In genomic region chr1:170875676-170876075, GRCm38 (mm10) we compare ENCODE assay signal across 29 mouse cellular contexts. TPM values are rescaled to one million over a fixed set of nuclear protein-coding genes. Genes with fewer than 3 reads are reported as not detected.
DNase-seq lines count a peak whose midpoint lies in the region; ATAC-seq and TF ChIP-seq lines count a peak whose summit lies in the region.
"Had no signal": no experiment of that assay in that cellular context is flagged by ENCODE, and none has a peak within 500 bp of the region (broad histone marks: within the 10 kb centered on the region; RNA-seq: fewer than 3 reads in every experiment).

No protein-coding gene starts in this region.

- peaks cover 1% of the 10 kb centered on the region; the same call in 1 of the 2 replicates for H3K79me2 ChIP-seq in MEL (ENCODE audit: control insufficient read depth, insufficient read depth, low read length, poor library complexity)

- no peak overlapping the region for H3K9ac ChIP-seq in intestine, embryonic 16.5 days (ENCODE audit: low read depth, low read length)
- no peak overlapping the region for H3K9ac ChIP-seq in intestine, embryonic 15.5 days
- H3K9ac ChIP-seq in ES-Bruce4 (ENCODE audit: low read depth, poor library complexity, severe bottlenecking) (no peak overlapping the region), MEL (ENCODE audit: control insufficient read depth, low read depth, low read length, poor library complexity, severe bottlenecking) (no peak overlapping the region)
- no peak overlapping the region for H3K9ac ChIP-seq in intestine, postnatal 0 days (ENCODE audit: low read depth, low read length)

- peak overlapping the region; percentile 3; the same call in 1 of the 2 replicates for H3K27ac ChIP-seq in intestine, embryonic 16.5 days (ENCODE audit: low read length)
- H3K27ac ChIP-seq in intestine, embryonic 15.5 days: no peak overlapping the region
- peak overlapping the region; percentile 38; the same call in 1 of the 2 replicates for H3K27ac ChIP-seq in ES-Bruce4 (ENCODE audit: insufficient read depth, low read length)
- H3K27ac ChIP-seq in MEL (ENCODE audit: control insufficient read depth, low read depth, low read length): peak overlapping the region; percentile 2; the same call in 1 of the 2 replicates
- 0 out of 2 replicates have a peak overlapping the region, but pooled peaks have one; percentile 15 for H3K27ac ChIP-seq in intestine, postnatal 0 days (ENCODE audit: low read depth, low read length)

- peaks cover 13% of the 10 kb centered on the region for H3K36me3 ChIP-seq in intestine, embryonic 16.5 days (ENCODE audit: control insufficient read depth, insufficient read depth, low read length)
- peaks cover 10% of the 10 kb centered on the region for H3K36me3 ChIP-seq in intestine, embryonic 15.5 days
- H3K36me3 ChIP-seq in ES-Bruce4 (ENCODE audit: control insufficient read depth, insufficient read depth, low read length, poor library complexity, severe bottlenecking) (peaks cover 47% of the 10 kb centered on the region), MEL (ENCODE audit: control insufficient read depth in 1 of 2, insufficient read depth in 2 of 2, low read length in 2 of 2) (peaks cover 14 to 15% of the 10 kb centered on the region in 2 experiments)
- H3K36me3 ChIP-seq in intestine, postnatal 0 days (ENCODE audit: control insufficient read depth, insufficient read depth): peaks cover 26% of the 10 kb centered on the region

- no peak overlapping the region for H3K4me2 ChIP-seq in intestine, embryonic 16.5 days (ENCODE audit: low read depth, low read length)
- H3K4me2 ChIP-seq in intestine, embryonic 15.5 days (replicated peaks): no peak overlapping the region
- no peak overlapping the region for H3K4me2 ChIP-seq in intestine, postnatal 0 days (replicated peaks; ENCODE audit: low read depth)

- no peak for TF ChIP-seq RAD21 in MEL (IDR thresholded peaks at IDR 0.05; ENCODE audit: low read depth, low read length)

- no peaks in the 10 kb centered on the region for H3K4me1 ChIP-seq in intestine, embryonic 16.5 days (ENCODE audit: control insufficient read depth, insufficient read depth, low read length)
- H3K4me1 ChIP-seq in intestine, embryonic 15.5 days (replicated peaks): no peaks in the 10 kb centered on the region
- H3K4me1 ChIP-seq in ES-Bruce4 (ENCODE audit: control insufficient read depth, insufficient read depth, low read length) (no peaks in the 10 kb centered on the region), MEL (ENCODE audit: control insufficient read depth in 1 of 2, insufficient read depth in 2 of 2, low read length in 2 of 2) (peaks cover 7 to 8% of the 10 kb centered on the region in 2 experiments)
- no peaks in the 10 kb centered on the region for H3K4me1 ChIP-seq in intestine, postnatal 0 days (replicated peaks; ENCODE audit: control insufficient read depth, insufficient read depth, low read length)

- H3K27me3 ChIP-seq in intestine, embryonic 16.5 days (replicated peaks; ENCODE audit: control insufficient read depth, insufficient read depth, low read length): no peaks in the 10 kb centered on the region
- no peaks in the 10 kb centered on the region for H3K27me3 ChIP-seq in intestine, embryonic 15.5 days (replicated peaks)
- H3K27me3 ChIP-seq in ES-Bruce4 (ENCODE audit: control insufficient read depth, insufficient read depth, low read length, poor library complexity, severe bottlenecking): no peaks in the 10 kb centered on the region
- no peaks in the 10 kb centered on the region for H3K27me3 ChIP-seq in MEL (ENCODE audit: control insufficient read depth in 1 of 2, insufficient read depth in 2 of 2, low read length in 2 of 2)
- no peaks in the 10 kb centered on the region for H3K27me3 ChIP-seq in intestine, postnatal 0 days (replicated peaks; ENCODE audit: control insufficient read depth, insufficient read depth, low read length)
- H3K27me3 ChIP-seq: CH12.LX, Patski had no signal

- peak; percentile 67 for ATAC-seq in intestine, embryonic 16.5 days
- no peak for ATAC-seq in intestine, embryonic 15.5 days
- ATAC-seq in intestine, postnatal 0 days: peak; percentile 67
- ATAC-seq: activated CD4-positive, CD25-positive, alpha-beta regulatory T cell, adult 4 months; CD4-positive, CD25-positive, alpha-beta regulatory T cell, adult 4 months; Patski had no signal

- no peak overlapping the region for H3K4me3 ChIP-seq in intestine, embryonic 16.5 days (ENCODE audit: low read length)
- H3K4me3 ChIP-seq in intestine, embryonic 15.5 days (replicated peaks): no peak overlapping the region
- no peak overlapping the region for H3K4me3 ChIP-seq in ES-Bruce4 (ENCODE audit: low read depth, low read length)
- H3K4me3 ChIP-seq in MEL (ENCODE audit: control insufficient read depth in 1 of 2, insufficient read depth in 1 of 2, low read depth in 2 of 2, low read length in 2 of 2): no peak overlapping the region
- no peak overlapping the region for H3K4me3 ChIP-seq in intestine, postnatal 0 days (ENCODE audit: low read depth, low read length)

- intact Hi-C loops in heart, postnatal 14 days (cut with DNase I): no loop called here

- TF ChIP-seq CTCF in ES-Bruce4 (IDR thresholded peaks at IDR 0.05; ENCODE audit: low read depth, low read length): no peak
- no peak for TF ChIP-seq CTCF in MEL (IDR thresholded peaks at IDR 0.05 in 2 of 3, conservative IDR thresholded peaks at IDR 0.05 in 1 of 3; ENCODE audit: control insufficient read depth in 1 of 3, insufficient read depth in 1 of 3, low read depth in 2 of 3, low read length in 3 of 3, poor library complexity in 1 of 3, severe bottlenecking in 1 of 3)
- 0 out of 2 replicates have a peak, but pooled peaks have one; percentile 16 for TF ChIP-seq CTCF in intestine, postnatal 0 days (IDR thresholded peaks at IDR 0.05; ENCODE audit: low read depth)

- TF ChIP-seq POLR2A in ES-Bruce4 (IDR thresholded peaks at IDR 0.05; ENCODE audit: insufficient read depth, low read length) (no peak), MEL (IDR thresholded peaks at IDR 0.05; ENCODE audit: control insufficient read depth in 1 of 2, insufficient read depth in 1 of 2, low read depth in 1 of 2, low read length in 2 of 2, poor library complexity in 1 of 2) (no peak)

- TF ChIP-seq EP300 in ES-Bruce4 (IDR thresholded peaks at IDR 0.05; ENCODE audit: insufficient read depth, low read depth, low read length): no peak
- TF ChIP-seq EP300 in MEL (IDR thresholded peaks at IDR 0.05; ENCODE audit: low read depth in 1 of 2, low read length in 2 of 2): peak; percentile 19 to 52; a peak in 2 of 4 replicates

- 60% methylated on average over 3 of the region's 3 CpGs for WGBS in intestine, embryonic 16.5 days
- WGBS in intestine, embryonic 15.5 days: 61% methylated on average over 3 of the region's 3 CpGs
- 44% methylated on average over 3 of the region's 3 CpGs for WGBS in intestine, postnatal 0 days

- H3K9me3 ChIP-seq in intestine, embryonic 16.5 days (ENCODE audit: control insufficient read depth, low read length): no peaks in the 10 kb centered on the region
- no peaks in the 10 kb centered on the region for H3K9me3 ChIP-seq in intestine, embryonic 15.5 days
- H3K9me3 ChIP-seq in ES-Bruce4 (replicated peaks; ENCODE audit: control insufficient read depth, insufficient read depth, low read length, poor library complexity, severe bottlenecking): no peaks in the 10 kb centered on the region
- no peaks in the 10 kb centered on the region for H3K9me3 ChIP-seq in MEL (replicated peaks; ENCODE audit: insufficient read depth, low read length)
- H3K9me3 ChIP-seq in intestine, postnatal 0 days (ENCODE audit: control insufficient read depth): no peaks in the 10 kb centered on the region
- H3K9me3 ChIP-seq: G1E had no signal

- peak; percentile 37 for DNase-seq in MEL (ENCODE audit: low read depth, low spot score)
- DNase-seq in kidney, postnatal 25 days: no peak
- no peak for DNase-seq in heart, postnatal 14 days
- no peak for DNase-seq in embryo, embryonic 9.5 days (ENCODE audit: extremely low spot score)
- DNase-seq: adrenal gland, adult 2 months; adrenal gland, adult 8-10 months; adrenal gland, postnatal 10 days; adrenal gland, postnatal 14 days; adrenal gland, postnatal 25 days; adrenal gland, postnatal 36 days; B cell, adult 2 months; cerebellum, adult 11 months; cerebellum, adult 11-12 months; cerebellum, adult 18-20 months; cerebellum, adult 2 months had no signal

RNA-seq across cellular contexts. Expression of gene Atf6, which starts 8.1 kb away (rescaled TPM):
- polyA plus RNA-seq in intestine, embryonic 16.5 days (2015; fragmentation: Nextera tagmentation; extraction: Ambion mirVana): 8.0 and 8.4 TPM in 2 replicates
- 8.8 TPM in 2 replicates for polyA plus RNA-seq in intestine, embryonic 15.5 days (2015; fragmentation: Nextera tagmentation; extraction: Ambion mirVana)
- polyA plus RNA-seq in ES-Bruce4 (2011; ENCODE audit: insufficient read depth, insufficient read length, low read depth, missing spikeins) (23.7 and 24.1 TPM in 2 replicates), MEL (2012; ENCODE audit: insufficient read depth in 1 of 2, insufficient read length in 2 of 2, low read depth in 1 of 2, low replicate concordance in 2 of 2, missing spikeins in 1 of 2) (10 to 100 TPM in 1 of 2 experiments, not detected in 1; 16.4 TPM)
- total RNA-seq in MEL (2012; rRNA removed): 11.7 and 14.3 TPM in 2 replicates
- polyA plus RNA-seq in intestine, postnatal 0 days (2015; fragmentation: Nextera tagmentation; extraction: Ambion mirVana): 5.4 and 6.2 TPM in 2 replicates
- 10 to 100 TPM; 52.5 to 56.3 TPM for total RNA-seq in heart, postnatal 14 days (2021)

RNA-seq across cellular contexts. Expression of gene Gm26620, which starts 9.2 kb away (rescaled TPM):
- 2.1 and 2.4 TPM in 2 replicates for polyA plus RNA-seq in intestine, embryonic 16.5 days (2015; fragmentation: Nextera tagmentation; extraction: Ambion mirVana)
- 2.2 and 2.4 TPM in 2 replicates for polyA plus RNA-seq in intestine, embryonic 15.5 days (2015; fragmentation: Nextera tagmentation; extraction: Ambion mirVana)
- polyA plus RNA-seq in ES-Bruce4 (2011; ENCODE audit: insufficient read depth, insufficient read length, low read depth, missing spikeins): not detected in 2 replicates
- 3.1 and 5.5 TPM in 2 replicates for total RNA-seq in MEL (2012; rRNA removed)
- polyA plus RNA-seq in MEL (2012; ENCODE audit: insufficient read depth in 1 of 2, insufficient read length in 2 of 2, low read depth in 1 of 2, low replicate concordance in 2 of 2, missing spikeins in 1 of 2): 1 to 10 TPM in 1 of 2 experiments, not detected in 1; 1.0 TPM
- 9.5 and 9.7 TPM in 2 replicates for polyA plus RNA-seq in intestine, postnatal 0 days (2015; fragmentation: Nextera tagmentation; extraction: Ambion mirVana)
- under 1 TPM; 0.48 to 0.56 TPM for total RNA-seq in heart, postnatal 14 days (2021)
- polyA plus RNA-seq: activated CD4-positive, CD25-positive, alpha-beta regulatory T cell, adult 4 months; CD4-positive, CD25-positive, alpha-beta regulatory T cell, adult 4 months had no signal

RNA-seq across cellular contexts. Expression of gene Dusp12, which starts 9.7 kb away (rescaled TPM):
- 84.6 and 89.8 TPM in 2 replicates for polyA plus RNA-seq in intestine, embryonic 16.5 days (2015; fragmentation: Nextera tagmentation; extraction: Ambion mirVana)
- 61.1 and 62.9 TPM in 2 replicates for polyA plus RNA-seq in intestine, embryonic 15.5 days (2015; fragmentation: Nextera tagmentation; extraction: Ambion mirVana)
- polyA plus RNA-seq in ES-Bruce4 (2011; ENCODE audit: insufficient read depth, insufficient read length, low read depth, missing spikeins) (43.1 and 45.9 TPM in 2 replicates), MEL (2012; ENCODE audit: insufficient read depth in 1 of 2, insufficient read length in 2 of 2, low read depth in 1 of 2, low replicate concordance in 2 of 2, missing spikeins in 1 of 2) (10 to 100 TPM in 1 of 2 experiments, not detected in 1; 33.8 TPM)
- total RNA-seq in MEL (2012; rRNA removed): 41.8 and 50.0 TPM in 2 replicates
- 65.1 and 79.2 TPM in 2 replicates for polyA plus RNA-seq in intestine, postnatal 0 days (2015; fragmentation: Nextera tagmentation; extraction: Ambion mirVana)
- total RNA-seq in heart, postnatal 14 days (2021): 1 to 10 TPM; 7.4 TPM

RNA-seq across cellular contexts. Expression of gene Fcrlb, which starts 37.1 kb away (rescaled TPM):
- 0.27 TPM in 1 of 2 replicates, not detected in the other for polyA plus RNA-seq in intestine, embryonic 16.5 days (2015; fragmentation: Nextera tagmentation; extraction: Ambion mirVana)
- polyA plus RNA-seq in intestine, embryonic 15.5 days (2015; fragmentation: Nextera tagmentation; extraction: Ambion mirVana): 0.11 and 0.16 TPM in 2 replicates
- polyA plus RNA-seq in ES-Bruce4 (2011; ENCODE audit: insufficient read depth, insufficient read length, low read depth, missing spikeins) (not detected in 2 replicates), MEL (2012; ENCODE audit: insufficient read depth in 1 of 2, insufficient read length in 2 of 2, low read depth in 1 of 2, low replicate concordance in 2 of 2, missing spikeins in 1 of 2) (not detected)
- total RNA-seq in MEL (2012; rRNA removed): not detected in 2 replicates
- 0.12 and 0.20 TPM in 2 replicates for polyA plus RNA-seq in intestine, postnatal 0 days (2015; fragmentation: Nextera tagmentation; extraction: Ambion mirVana)
- not detected for total RNA-seq in heart, postnatal 14 days (2021)
- total RNA-seq: adrenal gland, adult 18-20 months; adrenal gland, adult 2 months; adrenal gland, adult 8-10 months; adrenal gland, postnatal 14 days; adrenal gland, postnatal 25 days; adrenal gland, postnatal 36 days; adrenal gland, postnatal 4 days; CH12.LX; ES-E14; G1E had no signal
- polyA plus RNA-seq: activated CD4-positive, CD25-positive, alpha-beta regulatory T cell, adult 4 months; C2C12; CD4-positive, CD25-positive, alpha-beta regulatory T cell, adult 4 months; G1E had no signal

RNA-seq across cellular contexts. Expression of gene Fcrla, which starts 51.7 kb away (rescaled TPM):
- 0.10 TPM in 1 of 2 replicates, not detected in the other for polyA plus RNA-seq in intestine, embryonic 16.5 days (2015; fragmentation: Nextera tagmentation; extraction: Ambion mirVana)
- polyA plus RNA-seq in intestine, embryonic 15.5 days (2015; fragmentation: Nextera tagmentation; extraction: Ambion mirVana): not detected in 2 replicates
- polyA plus RNA-seq in ES-Bruce4 (2011; ENCODE audit: insufficient read depth, insufficient read length, low read depth, missing spikeins) (not detected in 2 replicates), MEL (2012; ENCODE audit: insufficient read depth in 1 of 2, insufficient read length in 2 of 2, low read depth in 1 of 2, low replicate concordance in 2 of 2, missing spikeins in 1 of 2) (under 1 TPM in 1 of 2 experiments, not detected in 1; 0.18 TPM)
- 0.12 and 0.39 TPM in 2 replicates for total RNA-seq in MEL (2012; rRNA removed)
- 0.13 TPM in 1 of 2 replicates, not detected in the other for polyA plus RNA-seq in intestine, postnatal 0 days (2015; fragmentation: Nextera tagmentation; extraction: Ambion mirVana)
- under 1 TPM; 0.84 to 1.00 TPM for total RNA-seq in heart, postnatal 14 days (2021)
- total RNA-seq: ES-E14 had no signal
- polyA plus RNA-seq: brain, embryonic 14.5 days; C2C12; Patski had no signal
